Comparison of ENCODE assay signal across 23 mouse cellular contexts in genomic region chr3:52090230-52090873, GRCm38 (mm10). TPM values are rescaled to one million over a fixed set of nuclear protein-coding genes. Genes with fewer than 3 reads are reported as not detected.
DNase-seq lines count a peak whose midpoint lies in the region; ATAC-seq and TF ChIP-seq lines count a peak whose summit lies in the region.
"Had no signal": no experiment of that assay in that cellular context is flagged by ENCODE, and none has a peak within 500 bp of the region (broad histone marks: within the 10 kb centered on the region; RNA-seq: fewer than 3 reads in every experiment).

No protein-coding gene starts in this region.

- TF ChIP-seq CTCF in gastrocnemius, adult 2 months (IDR thresholded peaks at IDR 0.05) = no peak
- TF ChIP-seq CTCF in lung, embryonic 14.5 days (IDR thresholded peaks at IDR 0.05; ENCODE audit: low read depth) = no peak

- H3K9me3 ChIP-seq in lung, embryonic 14.5 days (ENCODE audit: low read depth, low read length) = no peaks in the 10 kb centered on the region
- H3K9me3 ChIP-seq in hindbrain, embryonic 10.5 days = no peaks in the 10 kb centered on the region
- H3K9me3 ChIP-seq: embryonic facial prominence, embryonic 12.5 days; megakaryocyte, embryonic 14.5 days; neural tube, embryonic 12.5 days had no signal

- H3K4me1 ChIP-seq in lung, embryonic 14.5 days (ENCODE audit: insufficient read depth) = peaks cover 30% of the 10 kb centered on the region
- H3K4me1 ChIP-seq in hindbrain, embryonic 10.5 days (replicated peaks) = peaks cover 46% of the 10 kb centered on the region

- no peaks in the 10 kb centered on the region for H3K27me3 ChIP-seq in lung, embryonic 14.5 days (ENCODE audit: insufficient read depth, low read length)
- H3K27me3 ChIP-seq in hindbrain, embryonic 10.5 days (ENCODE audit: insufficient read depth, poor library complexity, severe bottlenecking) = no peaks in the 10 kb centered on the region
- H3K27me3 ChIP-seq: embryonic facial prominence, embryonic 12.5 days; megakaryocyte, embryonic 14.5 days; neural tube, embryonic 12.5 days had no signal

- 0 out of 2 replicates have a peak overlapping the region, but pooled peaks have one; percentile 40 for H3K27ac ChIP-seq in gastrocnemius, adult 2 months
- H3K27ac ChIP-seq in lung, embryonic 14.5 days (ENCODE audit: low read depth) = peak overlapping the region; percentile 75; the same call in 1 of the 2 replicates
- no peak overlapping the region for H3K27ac ChIP-seq in hindbrain, embryonic 10.5 days
- H3K27ac ChIP-seq: heart, adult 2 months; neural tube, embryonic 12.5 days had no signal

- no peak; the same call in 1 of the 2 replicates for ATAC-seq in lung, embryonic 14.5 days (ENCODE audit: insufficient read depth)
- ATAC-seq in common myeloid progenitor, adult 5-6 weeks (replicated peaks; ENCODE audit: low read depth, poor library complexity, severe bottlenecking) = peak; percentile 24
- peak; percentile 38; the same call in 1 of the 2 replicates for ATAC-seq in monocyte, adult 5-6 weeks (replicated peaks; ENCODE audit: insufficient number of reproducible peaks, low FRiP score, low TSS enrichment, poor library complexity, severe bottlenecking)
- ATAC-seq: activated CD4-positive, CD25-positive, alpha-beta regulatory T cell, adult 4 months; forebrain, postnatal 0 days; inflammation-experienced regulatory T-cells, adult 6 months; liver, postnatal 0 days had no signal

- no peak overlapping the region for H3K4me3 ChIP-seq in gastrocnemius, adult 2 months
- H3K4me3 ChIP-seq in lung, embryonic 14.5 days (ENCODE audit: low read depth, low read length) = no peak overlapping the region
- H3K4me3 ChIP-seq in hindbrain, embryonic 10.5 days = no peak overlapping the region
- H3K4me3 ChIP-seq: embryonic facial prominence, embryonic 12.5 days; heart, adult 2 months; megakaryocyte, embryonic 14.5 days; neural tube, embryonic 12.5 days had no signal

- intact Hi-C loops in gastrocnemius, adult 2 months (cut with DNase I) = no loop called here

- 47% methylated on average over 8 of the region's 8 CpGs for WGBS in lung, embryonic 14.5 days
- 82% methylated on average over 8 of the region's 8 CpGs for WGBS in hindbrain, embryonic 10.5 days

- no peak overlapping the region for H3K4me2 ChIP-seq in lung, embryonic 14.5 days
- H3K4me2 ChIP-seq: neural tube, embryonic 12.5 days had no signal

- no peaks in the 10 kb centered on the region for H3K36me3 ChIP-seq in lung, embryonic 14.5 days (ENCODE audit: insufficient read depth)
- no peaks in the 10 kb centered on the region for H3K36me3 ChIP-seq in hindbrain, embryonic 10.5 days
- H3K36me3 ChIP-seq: embryonic facial prominence, embryonic 12.5 days; neural tube, embryonic 12.5 days had no signal

- DNase-seq in gastrocnemius, adult 2 months = no peak
- no peak for DNase-seq in gastrocnemius, adult 18-20 months (ENCODE audit: low spot score)
- no peak for DNase-seq in lung, embryonic 14.5 days
- DNase-seq in lung, postnatal 14 days = no peak
- DNase-seq in adrenal gland, adult 8-10 months = no peak
- no peak for DNase-seq in hindbrain, embryonic 10.5 days (ENCODE audit: low spot score)
- DNase-seq: adrenal gland, postnatal 25 days; cerebellum, adult 8-10 months; forebrain, postnatal 0 days; gastrocnemius, postnatal 10 days; heart, adult 2 months; kidney, postnatal 25 days; liver; liver, postnatal 0 days; spleen, adult 18-20 months; thymus, postnatal 14 days had no signal

- H3K9ac ChIP-seq in lung, embryonic 14.5 days = no peak overlapping the region
- H3K9ac ChIP-seq: embryonic facial prominence, embryonic 12.5 days; forebrain, postnatal 0 days; liver, postnatal 0 days; neural tube, embryonic 12.5 days had no signal

RNA-seq across cellular contexts. Expression of gene Maml3, which starts 14.5 kb away (rescaled TPM):
- 1 to 10 TPM; 2.0 to 2.5 TPM for total RNA-seq in gastrocnemius, adult 2 months (2021)
- total RNA-seq in gastrocnemius, adult 18-20 months (2021) = 1 to 10 TPM; 2.3 to 2.6 TPM
- 8.4 and 9.1 TPM in 2 replicates for polyA plus RNA-seq in lung, embryonic 14.5 days (2014; fragmentation: Nextera tagmentation; extraction: Ambion mirVana)
- 14.8 and 15.5 TPM in 2 replicates for total RNA-seq in common myeloid progenitor, adult 5-6 weeks (2017)
- 5.8 to 12.7 TPM (median 8.5 TPM) in 3 replicates for total RNA-seq in monocyte, adult 5-6 weeks (2017)
- total RNA-seq in adrenal gland, adult 8-10 months (2022) = 10 to 100 TPM in 2 of 4 experiments, 1 to 10 TPM in 2; 6.2 to 15.8 (median 10.0) TPM
- 5.6 and 5.9 TPM in 2 replicates for polyA plus RNA-seq in hindbrain, embryonic 10.5 days (2016; fragmentation: Nextera tagmentation; extraction: Ambion mirVana)
